Mouse (Mus musculus): ENCODE results near the gene Irf2.

GRCm38 (mm10) chr8:46849458-46849857 is 109.9 kb downstream of the Irf2 start:
- TF ChIP-seq MAFK (IDR thresholded peaks at IDR 0.05; ENCODE audit: insufficient read depth, low read depth, low read length) (no peak), ZNF384 (IDR thresholded peaks at IDR 0.05; ENCODE audit: low read depth, low read length) (no peak), HCFC1 (IDR thresholded peaks at IDR 0.05; ENCODE audit: borderline replicate concordance, insufficient read depth, low read length) (no peak), CHD2 (IDR thresholded peaks at IDR 0.05; ENCODE audit: low read depth, low read length) (no peak), ZC3H11A (IDR thresholded peaks at IDR 0.05; ENCODE audit: borderline replicate concordance, low read depth, low read length) (no peak)
